Mouse (Mus musculus) lung, embryonic 14.5 days (tissue): ENCODE results near the gene Klhl4. TPM values are rescaled to one million over a fixed set of nuclear protein-coding genes. Genes with fewer than 3 reads are reported as not detected.

Experiments used
- ATAC-seq: fragments of 200-750 bp; cut with Nextera tagmentation; 2 replicates; pipeline ENCODE4 v1.8.0; 2017; ENCODE audit warnings: mild to moderate bottlenecking, moderate TSS enrichment, moderate library complexity; ENCODE audit not compliant: insufficient read depth
- DNase-seq: peaks from one replicate; pipeline ENCODE4 v3.0.0-alpha.2; 2015
- H3K27ac ChIP-seq: fragments of 300-500 bp; sonication (generic); 2 replicates; pipeline ENCODE4 v1.5.1; 2014; ENCODE audit warnings: low read depth, mild to moderate bottlenecking, moderate library complexity
- H3K27me3 ChIP-seq: fragments of 300-500 bp; sonication (generic); 2 replicates; pipeline ENCODE4 v1.6.1; 2014; ENCODE audit warnings: low read length, control low read depth; ENCODE audit not compliant: insufficient read depth
- H3K36me3 ChIP-seq: fragments of 300-500 bp; sonication (generic); 2 replicates; pipeline ENCODE4 v1.6.1; 2014; ENCODE audit warnings: control low read depth; ENCODE audit not compliant: insufficient read depth
- H3K4me1 ChIP-seq: fragments of 300-500 bp; sonication (generic); 2 replicates; pipeline ENCODE4 v1.6.1; 2014; ENCODE audit warnings: antibody characterized with exemption, control low read depth; ENCODE audit not compliant: insufficient read depth
- H3K4me2 ChIP-seq: fragments of 300-500 bp; sonication (generic); 2 replicates; pipeline ENCODE4 v1.6.1; 2014; ENCODE audit warnings: mild to moderate bottlenecking
- H3K4me3 ChIP-seq: fragments of 300-500 bp; sonication (generic); 2 replicates; pipeline ENCODE4 v1.5.1; 2014; ENCODE audit warnings: low read depth, low read length
- H3K9ac ChIP-seq: fragments of 300-500 bp; sonication (generic); 2 replicates; pipeline ENCODE4 v1.6.1; 2014
- H3K9me3 ChIP-seq: fragments of 300-500 bp; sonication (generic); 2 replicates; pipeline ENCODE4 v1.6.1; 2016; ENCODE audit warnings: low read depth, low read length, control low read depth
- CTCF ChIP-seq: IDR thresholded peaks from 2 replicates; pipeline ENCODE4 v1.5.1; 2016; ENCODE audit warnings: antibody characterized with exemption, low read depth
- WGBS: fragments of 180-500 bp; shearing (Covaris S2); extraction: QIAGEN DNeasy Blood & Tissue Kit; methylation state at CpG from one replicate; pipeline ENCODE4 v1.1.7; 2014; 5-methylcytosine and 5-hydroxymethylcytosine counted together
- polyA plus RNA-seq: library from polyadenylated mRNA; unstranded; fragments of >200 nt; fragmentation: Nextera tagmentation; extraction: Ambion mirVana; gene quantifications from 2 replicates; pipeline ENCODE4 v1.2.1, GENCODE M21; 2014

Gene Klhl4
- 20.6 and 22.6 TPM in 2 replicates for polyA plus RNA-seq

DNA sequence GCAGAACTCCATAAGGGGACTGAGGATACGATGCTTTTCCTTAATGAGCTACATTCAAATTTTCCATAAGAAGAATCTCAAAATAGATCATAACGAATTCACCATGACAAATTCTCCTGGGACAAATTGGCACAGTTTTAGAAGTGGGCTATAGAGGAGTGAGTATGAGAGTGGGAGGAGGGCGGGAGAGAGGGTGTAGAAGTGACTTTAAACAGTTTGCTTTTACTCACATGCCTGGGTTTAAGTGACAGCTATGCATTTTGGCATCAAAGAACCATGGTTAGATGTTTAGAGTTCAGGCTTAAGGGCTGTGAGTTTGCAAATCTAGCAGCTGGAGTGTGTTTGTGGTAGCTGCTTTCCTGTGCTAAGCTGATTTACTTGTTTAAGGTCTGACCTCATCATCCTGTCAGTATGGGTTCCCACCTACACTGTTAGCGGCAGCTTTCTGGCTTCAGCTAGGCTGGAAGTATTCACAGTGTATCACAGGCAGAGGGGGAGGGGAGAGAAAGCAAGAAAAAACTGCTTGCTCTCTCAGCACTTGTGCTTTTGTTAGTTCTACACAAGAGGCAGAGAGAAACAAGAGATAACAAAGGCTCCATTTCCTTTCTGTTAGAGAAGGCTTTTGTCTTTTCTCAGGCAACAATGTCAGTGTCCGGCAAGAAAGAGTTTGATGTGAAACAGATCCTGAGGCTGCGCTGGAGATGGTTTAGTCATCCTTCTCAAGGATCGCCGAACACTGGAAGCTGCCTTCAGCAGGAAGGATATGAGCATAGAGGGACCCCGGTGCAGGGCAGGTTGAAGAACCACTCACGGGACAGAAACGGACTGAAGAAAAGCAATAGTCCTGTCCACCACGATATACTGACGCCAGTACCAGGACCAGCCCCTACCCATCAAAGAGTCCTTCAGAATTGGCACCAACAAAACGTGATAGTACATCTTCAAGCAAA lies at the start of gene Klhl4:
Gene Klhl4 (plus strand): TSS at position 552 of the 950 bp plus-strand sequence.
- Histone ChIP-seq H3K4me3 (peak within 1 kb of the TSS; percentile 15), H3K36me3 (no peaks in the 10 kb centered on the region), H3K9ac (no peak within 1 kb of the TSS), H3K27ac (peak within 1 kb of the TSS; percentile 24; the same call in 1 of the 2 replicates), H3K9me3 (no peaks in the 10 kb centered on the region), H3K27me3 (no peaks in the 10 kb centered on the region), H3K4me2 (peak within 1 kb of the TSS; percentile 45), H3K4me1 (no peaks in the 10 kb centered on the region)
- no peak for TF ChIP-seq CTCF
- ATAC-seq, result peak; percentile 92
- WGBS, result 22% methylated on average over 14 of the region's 14 CpGs
- peak; percentile 58 for DNase-seq

GRCm38 (mm10) chrX:114484153-114484552 lies 10.0 kb downstream of the Klhl4 start:
- Histone ChIP-seq H3K9me3 (no peaks in the 10 kb centered on the region), H3K9ac (no peak overlapping the region), H3K27me3 (no peaks in the 10 kb centered on the region), H3K4me2 (no peak overlapping the region), H3K4me1 (no peaks in the 10 kb centered on the region), H3K36me3 (no peaks in the 10 kb centered on the region), H3K27ac (no peak overlapping the region), H3K4me3 (no peak overlapping the region)
- TF ChIP-seq CTCF, result no peak
- DNase-seq (no peak), ATAC-seq (no peak)

GRCm38 (mm10) chrX:114486691-114487090 lies 12.6 kb downstream of the Klhl4 start:
- DNase-seq, result no peak
- H3K27me3 ChIP-seq, result no peaks in the 10 kb centered on the region
- H3K4me3 ChIP-seq, result no peak overlapping the region
- no peak for ATAC-seq
- no peaks in the 10 kb centered on the region for H3K9me3 ChIP-seq
- H3K9ac ChIP-seq, result no peak overlapping the region
- TF ChIP-seq CTCF, result no peak
- no peak overlapping the region for H3K27ac ChIP-seq
- no peak overlapping the region for H3K4me2 ChIP-seq
- H3K36me3 ChIP-seq, result no peaks in the 10 kb centered on the region
- H3K4me1 ChIP-seq, result no peaks in the 10 kb centered on the region

DNA sequence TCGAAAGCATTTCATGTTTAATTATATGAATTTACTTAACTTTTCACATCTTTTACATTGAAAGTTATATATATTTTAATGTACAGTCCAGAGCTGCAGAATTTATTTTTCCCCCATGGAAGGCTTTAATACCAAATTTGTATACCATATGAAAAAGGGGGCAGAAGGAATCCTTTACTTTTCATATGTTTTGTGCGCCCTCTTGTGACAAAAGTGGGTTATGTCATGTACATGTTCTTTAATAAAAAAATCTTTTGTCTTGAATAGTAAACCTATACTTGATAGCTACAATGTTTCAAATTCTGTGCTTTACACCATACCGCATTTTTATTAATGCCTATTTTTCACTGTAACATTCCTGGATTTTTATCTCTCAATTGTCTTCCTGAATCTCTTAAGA lies 84.0 kb downstream of the Klhl4 start:
- Histone ChIP-seq H3K27ac (no peak overlapping the region), H3K4me1 (no peaks in the 10 kb centered on the region), H3K9me3 (no peaks in the 10 kb centered on the region), H3K9ac (no peak overlapping the region), H3K27me3 (no peaks in the 10 kb centered on the region), H3K36me3 (no peaks in the 10 kb centered on the region), H3K4me3 (no peak overlapping the region), H3K4me2 (no peak overlapping the region)
- DNase-seq (peak; percentile 75), ATAC-seq (no peak)
- WGBS, result 36% methylated on average over 3 of the region's 3 CpGs
- TF ChIP-seq CTCF, result peak; percentile 49; the same call in 1 of the 2 replicates

GRCm38 (mm10) chrX:114582311-114582710 lies 108.2 kb downstream of the Klhl4 start:
- peak; percentile 25; the same call in 1 of the 2 replicates for TF ChIP-seq CTCF
- DNase-seq, result peak; percentile 32
- Histone ChIP-seq H3K36me3 (no peaks in the 10 kb centered on the region), H3K9me3 (no peaks in the 10 kb centered on the region), H3K4me3 (no peak overlapping the region), H3K27ac (no peak overlapping the region), H3K9ac (no peak overlapping the region), H3K27me3 (no peaks in the 10 kb centered on the region), H3K4me1 (no peaks in the 10 kb centered on the region), H3K4me2 (no peak overlapping the region)
- WGBS, result 29% methylated on average over 1 of the region's 1 CpGs
- ATAC-seq, result no peak
